Mouse (Mus musculus): ENCODE data around the gene Rhox3g.
"Not testable (repeated sequence)": the region's sequence is repeated elsewhere in the genome, so short reads cannot be mapped to it uniquely, and the experiment has no call there.

Rhox3g gene

DNA sequence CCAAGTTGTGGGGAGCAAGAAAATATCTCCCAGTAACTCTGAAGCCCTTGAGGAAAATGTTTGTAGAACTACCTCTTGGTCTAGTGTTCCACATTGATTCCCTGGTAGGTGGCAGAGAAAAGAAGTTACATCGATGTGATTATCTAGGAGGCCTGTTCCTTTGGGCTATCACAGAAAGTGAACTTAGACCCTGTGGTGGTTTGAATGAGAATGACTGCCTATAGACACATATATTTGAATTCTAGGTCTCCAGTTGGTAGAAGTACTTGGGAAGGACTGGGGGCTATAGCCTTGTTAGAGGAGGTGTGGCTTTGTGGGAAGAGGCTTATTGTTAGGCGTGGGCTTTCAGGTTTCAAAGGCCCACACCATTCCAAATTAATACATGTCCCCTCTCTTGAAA is at the start of gene Rhox3g:
Gene Rhox3g (minus strand): TSS at position 101 of the 400 bp plus-strand sequence.
- DNase-seq, result not testable (repeated sequence)

DNA sequence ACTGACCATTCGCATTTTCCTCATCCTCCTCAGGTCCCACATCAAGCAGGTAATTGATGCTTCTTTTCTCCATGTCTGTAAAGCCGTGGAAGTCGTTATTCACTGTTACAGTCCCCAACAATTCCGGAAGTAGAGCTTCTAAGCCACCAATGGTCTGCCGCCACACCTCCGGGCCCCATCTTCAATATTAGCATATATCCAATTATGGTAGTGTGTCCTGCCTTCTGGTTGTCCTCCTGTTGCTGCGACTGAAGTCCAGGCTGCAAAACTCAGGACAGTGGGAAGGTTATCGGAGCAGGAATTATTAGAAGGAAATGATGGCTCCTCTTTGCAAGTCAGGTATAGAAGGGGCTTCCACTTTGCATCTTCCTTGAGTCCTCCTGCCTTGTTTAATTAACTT is 44.8 kb upstream of the Rhox3g start, which contains the start of gene Rhox2h:
Gene Rhox2h (minus strand): TSS at position 101 of the 400 bp plus-strand sequence.
- not testable (repeated sequence) for DNase-seq

DNA sequence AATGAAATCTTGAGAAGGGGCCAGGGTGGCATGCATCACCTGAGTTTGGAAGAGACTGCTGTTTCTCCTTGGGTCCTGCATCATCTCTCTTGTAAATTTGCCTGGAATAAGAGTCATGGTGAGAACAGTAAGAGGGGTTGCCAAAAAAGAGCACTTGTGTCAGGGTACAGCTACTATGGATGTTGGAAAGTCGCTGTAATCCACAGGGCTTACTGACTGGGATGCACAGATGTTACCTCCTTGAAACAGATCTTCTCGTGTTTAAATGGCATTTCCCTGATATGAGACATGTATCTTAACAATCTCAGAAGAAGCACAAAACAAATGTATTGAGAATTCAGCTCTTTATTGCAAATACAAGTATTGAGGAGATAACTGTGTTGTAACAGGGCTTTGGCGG is 40.3 kb upstream of the Rhox3g start, which contains the start of gene Rhox3h:
Gene Rhox3h (minus strand): TSS at position 101 of the 400 bp plus-strand sequence.
- not testable (repeated sequence) for DNase-seq

DNA sequence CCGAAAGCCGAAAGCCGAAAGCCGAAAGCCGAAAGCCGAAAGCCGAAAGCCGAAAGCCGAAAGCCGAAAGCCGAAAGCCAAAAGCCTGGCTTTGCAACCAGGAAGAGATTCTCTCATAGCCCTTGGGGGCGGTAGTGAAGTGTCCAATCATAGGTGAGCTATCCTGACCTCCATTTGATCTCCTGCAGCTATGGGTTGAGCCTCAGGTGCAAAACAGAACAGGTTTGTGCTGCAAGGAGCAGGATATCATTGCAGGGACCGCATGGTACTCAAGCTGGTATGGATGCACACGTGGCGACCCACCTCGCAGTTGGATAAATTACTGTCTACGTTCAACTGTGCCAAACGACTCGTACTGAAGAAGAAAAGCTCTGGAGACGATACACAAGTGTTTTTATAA is 22.8 kb upstream of the Rhox3g start, which contains the start of gene Rhox4g:
Gene Rhox4g (minus strand): TSS at position 101 of the 400 bp plus-strand sequence.
- DNase-seq, result not testable (repeated sequence)

DNA sequence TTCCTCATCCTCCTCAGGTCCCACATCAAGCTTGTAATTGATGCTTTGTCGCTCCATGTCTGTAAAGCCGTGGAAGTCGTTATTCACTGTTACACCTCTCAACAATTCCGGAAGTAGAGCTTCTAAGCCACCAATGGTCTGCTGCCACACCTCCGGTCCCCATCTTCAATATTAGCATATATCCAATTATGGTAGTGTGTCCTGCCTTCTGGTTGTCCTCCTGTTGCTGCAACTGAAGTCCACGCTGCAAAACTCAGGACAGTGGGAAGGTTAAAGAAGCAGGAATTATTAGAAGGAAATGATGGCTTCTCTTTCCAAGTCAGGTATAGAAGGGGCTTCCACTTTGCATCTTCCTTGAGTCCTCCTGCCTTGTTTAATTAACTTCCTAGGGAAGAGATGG is 15.0 kb upstream of the Rhox3g start, which contains the start of gene Rhox2g:
Gene Rhox2g (minus strand): TSS at position 101 of the 400 bp plus-strand sequence.
- not testable (repeated sequence) for DNase-seq

DNA sequence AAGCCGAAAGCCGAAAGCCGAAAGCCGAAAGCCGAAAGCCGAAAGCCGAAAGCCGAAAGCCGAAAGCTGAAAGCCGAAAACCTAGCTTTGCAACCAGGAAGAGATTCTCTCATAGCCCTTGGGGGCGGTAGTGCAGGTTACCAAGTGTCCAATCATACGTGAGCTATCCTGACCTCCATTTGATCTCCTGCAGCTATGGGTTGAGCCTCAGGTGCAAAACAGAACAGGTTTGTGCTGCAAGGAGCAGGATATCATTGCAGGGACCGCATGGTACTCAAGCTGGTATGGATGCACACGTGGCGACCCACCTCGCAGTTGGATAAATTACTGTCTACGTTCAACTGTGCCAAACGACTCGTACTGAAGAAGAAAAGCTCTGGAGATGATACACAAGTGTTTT is 20.8 kb downstream of the Rhox3g start, which contains the start of gene Rhox4f:
Gene Rhox4f (minus strand): TSS at position 101 of the 400 bp plus-strand sequence.
- DNase-seq, result not testable (repeated sequence)

DNA sequence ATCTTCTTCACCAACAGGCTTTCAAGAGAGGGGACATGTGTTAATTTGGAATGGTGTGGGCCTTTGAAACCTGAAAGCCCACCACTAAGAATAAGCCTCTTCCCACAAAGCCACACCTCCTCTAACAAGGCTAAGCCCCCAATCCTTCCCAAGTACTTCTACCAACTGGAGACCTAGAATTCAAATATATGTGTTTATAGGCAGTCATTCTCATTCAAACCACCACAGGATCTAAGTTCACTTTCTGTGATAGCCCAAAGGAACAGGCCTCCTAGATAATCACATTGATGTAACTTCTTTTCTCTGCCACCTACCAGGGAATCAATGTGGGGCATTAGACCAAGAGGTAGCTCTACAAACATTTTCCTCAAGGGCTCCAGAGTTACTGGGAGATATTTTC is 47.7 kb downstream of the Rhox3g start, which contains the start of gene Rhox3f:
Gene Rhox3f (plus strand): TSS at position 301 of the 400 bp plus-strand sequence.
- not testable (repeated sequence) for DNase-seq
